Mouse (Mus musculus) heart, embryonic 16.5 days (tissue): ENCODE measurements around the gene Alb. TPM values are rescaled to one million over a fixed set of nuclear protein-coding genes. Genes with fewer than 3 reads are reported as not detected.

Experiments used
- ATAC-seq: fragments of 200-750 bp; cut with Nextera tagmentation; replicated peaks from 2 replicates; pipeline ENCODE4 v1.8.0; 2017; ENCODE audit warnings: moderate number of reproducible peaks; ENCODE audit not compliant: insufficient read depth, low FRiP score; ENCODE audit errors: extremely low read depth
- H3K27ac ChIP-seq: fragments of 300-500 bp; sonication (generic); 2 replicates; pipeline ENCODE4 v1.5.1; 2014; ENCODE audit warnings: mild to moderate bottlenecking, low read length, control low read depth, moderate library complexity
- H3K27me3 ChIP-seq: fragments of 300-500 bp; sonication (generic); 2 replicates; pipeline ENCODE4 v1.6.1; 2014; ENCODE audit warnings: low read length, mixed read lengths; ENCODE audit not compliant: control insufficient read depth, insufficient read depth
- H3K36me3 ChIP-seq: fragments of 300-500 bp; sonication (generic); 2 replicates; pipeline ENCODE4 v1.6.1; 2014; ENCODE audit not compliant: control insufficient read depth, insufficient read depth
- H3K4me1 ChIP-seq: fragments of 300-500 bp; sonication (generic); 2 replicates; pipeline ENCODE4 v1.6.1; 2014; ENCODE audit warnings: low read length, mixed read lengths; ENCODE audit not compliant: control insufficient read depth, insufficient read depth
- H3K4me2 ChIP-seq: fragments of 300-500 bp; sonication (generic); 2 replicates; pipeline ENCODE4 v1.6.1; 2014; ENCODE audit warnings: low read depth, mild to moderate bottlenecking, control low read depth, low read length
- H3K4me3 ChIP-seq: fragments of 300-500 bp; sonication (generic); 2 replicates; pipeline ENCODE4 v1.5.1; 2014; ENCODE audit warnings: mild to moderate bottlenecking, control low read depth, low read length
- H3K9ac ChIP-seq: fragments of 300-500 bp; sonication (generic); 2 replicates; pipeline ENCODE4 v1.6.1; 2014; ENCODE audit warnings: low read length, control low read depth
- H3K9me3 ChIP-seq: fragments of 300-500 bp; sonication (generic); replicated peaks from 2 replicates; pipeline ENCODE4 v1.6.1; 2016; ENCODE audit warnings: low read length; ENCODE audit not compliant: control insufficient read depth
- WGBS: fragments of 180-500 bp; shearing (Covaris S2); extraction: QIAGEN DNeasy Blood & Tissue Kit; methylation state at CpG from one replicate; pipeline ENCODE4 v1.1.7; 2014; 5-methylcytosine and 5-hydroxymethylcytosine counted together
- polyA plus RNA-seq: library from polyadenylated mRNA; unstranded; fragments of >200 nt; fragmentation: Nextera tagmentation; extraction: Ambion mirVana; gene quantifications from 2 replicates; pipeline ENCODE4 v1.2.1, GENCODE M21; 2015

Gene Alb
- polyA plus RNA-seq, 1 experiment from 2014 or later = 5.7 TPM

- no peak overlapping the region for H3K4me3 ChIP-seq
- ATAC-seq = no peak
- no peak overlapping the region for H3K9ac ChIP-seq
- H3K27me3 ChIP-seq = no peaks in the 10 kb centered on the region
- H3K9me3 ChIP-seq = no peaks in the 10 kb centered on the region
- H3K36me3 ChIP-seq = no peaks in the 10 kb centered on the region
- WGBS = 57% methylated on average over 4 of the region's 4 CpGs
- H3K27ac ChIP-seq = no peak overlapping the region
- H3K4me2 ChIP-seq = no peak overlapping the region
- no peaks in the 10 kb centered on the region for H3K4me1 ChIP-seq
Observed at GRCm38 (mm10) chr5:90452711-90453110, 8.0 kb upstream of the Alb start.

GRCm38 (mm10) chr5:90457241-90457640, 3.5 kb upstream of the Alb start:
- no peak overlapping the region for H3K9ac ChIP-seq
- no peaks in the 10 kb centered on the region for H3K36me3 ChIP-seq
- ATAC-seq = no peak
- H3K27ac ChIP-seq = no peak overlapping the region
- H3K4me2 ChIP-seq = no peak overlapping the region
- no peaks in the 10 kb centered on the region for H3K9me3 ChIP-seq
- no peaks in the 10 kb centered on the region for H3K27me3 ChIP-seq
- no peaks in the 10 kb centered on the region for H3K4me1 ChIP-seq
- WGBS = 77% methylated on average over 1 of the region's 1 CpGs
- H3K4me3 ChIP-seq = no peak overlapping the region

- H3K36me3 ChIP-seq = no peaks in the 10 kb centered on the region
- 55% methylated on average over 5 of the region's 5 CpGs for WGBS
- no peak overlapping the region for H3K4me3 ChIP-seq
- H3K27me3 ChIP-seq = no peaks in the 10 kb centered on the region
- H3K4me1 ChIP-seq = no peaks in the 10 kb centered on the region
- H3K9me3 ChIP-seq = no peaks in the 10 kb centered on the region
- ATAC-seq = no peak
- no peak overlapping the region for H3K27ac ChIP-seq
- H3K4me2 ChIP-seq = no peak overlapping the region
- no peak overlapping the region for H3K9ac ChIP-seq
Observed at GRCm38 (mm10) chr5:90458727-90459126, 2.0 kb upstream of the Alb start.

- Histone ChIP-seq H3K4me2 (no peak overlapping the region), H3K4me3 (no peak overlapping the region), H3K36me3 (no peaks in the 10 kb centered on the region), H3K27ac (no peak overlapping the region), H3K4me1 (no peaks in the 10 kb centered on the region), H3K9ac (no peak overlapping the region), H3K9me3 (no peaks in the 10 kb centered on the region), H3K27me3 (no peaks in the 10 kb centered on the region)
- 66% methylated on average over 4 of the region's 4 CpGs for WGBS
- ATAC-seq = no peak
Observed at GRCm38 (mm10) chr5:90466806-90467205, 6.1 kb downstream of the Alb start.

- WGBS = 48% methylated on average over 6 of the region's 6 CpGs
- Histone ChIP-seq H3K9ac (no peak overlapping the region), H3K36me3 (no peaks in the 10 kb centered on the region), H3K27ac (no peak overlapping the region), H3K9me3 (no peaks in the 10 kb centered on the region), H3K4me3 (no peak overlapping the region), H3K4me2 (no peak overlapping the region), H3K27me3 (no peaks in the 10 kb centered on the region), H3K4me1 (no peaks in the 10 kb centered on the region)
- ATAC-seq = no peak
Observed at GRCm38 (mm10) chr5:90467245-90467644, 6.5 kb downstream of the Alb start.

GRCm38 (mm10) chr5:90470836-90471235, 10.1 kb downstream of the Alb start:
- ATAC-seq = no peak
- Histone ChIP-seq H3K36me3 (no peaks in the 10 kb centered on the region), H3K27ac (no peak overlapping the region), H3K27me3 (no peaks in the 10 kb centered on the region), H3K4me2 (no peak overlapping the region), H3K9me3 (no peaks in the 10 kb centered on the region), H3K9ac (no peak overlapping the region), H3K4me3 (no peak overlapping the region), H3K4me1 (no peaks in the 10 kb centered on the region)
- 69% methylated on average over 3 of the region's 3 CpGs for WGBS

GRCm38 (mm10) chr5:90473902-90474301, 13.2 kb downstream of the Alb start:
- H3K9me3 ChIP-seq = no peaks in the 10 kb centered on the region
- H3K4me1 ChIP-seq = no peaks in the 10 kb centered on the region
- H3K36me3 ChIP-seq = no peaks in the 10 kb centered on the region
- no peak overlapping the region for H3K4me3 ChIP-seq
- no peak for ATAC-seq
- no peaks in the 10 kb centered on the region for H3K27me3 ChIP-seq
- H3K9ac ChIP-seq = no peak overlapping the region
- H3K4me2 ChIP-seq = no peak overlapping the region
- WGBS = 91% methylated on average over 4 of the region's 4 CpGs
- no peak overlapping the region for H3K27ac ChIP-seq

- Histone ChIP-seq H3K27ac (no peak overlapping the region), H3K27me3 (no peaks in the 10 kb centered on the region), H3K9ac (no peak overlapping the region), H3K36me3 (no peaks in the 10 kb centered on the region), H3K9me3 (no peaks in the 10 kb centered on the region), H3K4me3 (no peak overlapping the region), H3K4me2 (no peak overlapping the region), H3K4me1 (no peaks in the 10 kb centered on the region)
- 77% methylated on average over 5 of the region's 5 CpGs for WGBS
- ATAC-seq = no peak
Observed at GRCm38 (mm10) chr5:90474369-90474768, 13.7 kb downstream of the Alb start.

- Histone ChIP-seq H3K27ac (no peak overlapping the region), H3K4me2 (no peak overlapping the region), H3K9ac (no peak overlapping the region), H3K4me1 (no peaks in the 10 kb centered on the region), H3K27me3 (no peaks in the 10 kb centered on the region), H3K9me3 (no peaks in the 10 kb centered on the region), H3K4me3 (no peak overlapping the region), H3K36me3 (no peaks in the 10 kb centered on the region)
- ATAC-seq = no peak
- whole genome bisulfite sequencing = 83% methylated on average over 3 of the region's 3 CpGs
Observed at GRCm38 (mm10) chr5:90476741-90477140, 16.0 kb downstream of the Alb start.
